Mouse (Mus musculus) MEL (cell line): Measurements from ENCODE around the gene Rnf5.

Source experiments
- CTCF ChIP-seq, 3 experiments: IDR thresholded peaks in 2 of 3; conservative IDR thresholded peaks in 1 of 3; 2 replicates each; pipeline ENCODE4 v1.5.1; 2011 to 2012; ENCODE audit warnings: low read length in 3 of 3, low read depth in 2 of 3, mild to moderate bottlenecking in 2 of 3, improper control_type of control experiment in 1 of 3, inconsistent platforms in 1 of 3, mixed read lengths in 1 of 3, moderate library complexity in 1 of 3; ENCODE audit not compliant: control insufficient read depth in 1 of 3, insufficient read depth in 1 of 3, poor library complexity in 1 of 3, severe bottlenecking in 1 of 3
- GATA1 ChIP-seq: IDR thresholded peaks from 2 replicates; pipeline ENCODE4 v1.6.1; 2011; ENCODE audit warnings: low read depth, low read length, improper control_type of control experiment
- HCFC1 ChIP-seq: IDR thresholded peaks from 2 replicates; pipeline ENCODE4 v1.6.1; 2012; ENCODE audit warnings: low read depth, mild to moderate bottlenecking, inconsistent platforms, low read length, improper control_type of control experiment, moderate library complexity
- MAFK ChIP-seq: IDR thresholded peaks from 2 replicates; pipeline ENCODE4 v1.6.1; 2011; ENCODE audit warnings: low read depth, mild to moderate bottlenecking, low read length, improper control_type of control experiment, borderline replicate concordance
- MYC ChIP-seq: IDR thresholded peaks from 2 replicates; pipeline ENCODE4 v1.6.1; 2011; ENCODE audit warnings: low read depth, mild to moderate bottlenecking, low read length, improper control_type of control experiment, moderate library complexity
- NELFE ChIP-seq: IDR thresholded peaks from 2 replicates; pipeline ENCODE4 v1.6.1; 2011; ENCODE audit warnings: low read depth, low read length, improper control_type of control experiment
- POLR2A ChIP-seq, 2 experiments: IDR thresholded peaks; 2 replicates each; pipeline ENCODE4 v1.6.1; 2011 to 2012; ENCODE audit warnings: low read length in 2 of 2, mild to moderate bottlenecking in 2 of 2, control low read depth in 1 of 2, improper control_type of control experiment in 1 of 2, low read depth in 1 of 2, moderate library complexity in 1 of 2; ENCODE audit not compliant: control insufficient read depth in 1 of 2, insufficient read depth in 1 of 2, poor library complexity in 1 of 2
- POLR2AphosphoS5 ChIP-seq: IDR thresholded peaks from 2 replicates; pipeline ENCODE4 v1.6.1; 2012; ENCODE audit warnings: low read depth, borderline replicate concordance, mild to moderate bottlenecking, inconsistent platforms, low read length, moderate library complexity, mixed read lengths
- RAD21 ChIP-seq: IDR thresholded peaks from 2 replicates; pipeline ENCODE4 v1.6.1; 2011; ENCODE audit warnings: mild to moderate bottlenecking, low read depth, low read length, improper control_type of control experiment
- SMC3 ChIP-seq: IDR thresholded peaks from 2 replicates; pipeline ENCODE4 v1.6.1; 2011; ENCODE audit warnings: low read depth, low read length, improper control_type of control experiment
- TAL1 ChIP-seq: IDR thresholded peaks from 2 replicates; pipeline ENCODE4 v1.6.1; 2012; ENCODE audit warnings: mild to moderate bottlenecking, inconsistent platforms, low read length, moderate library complexity, mixed read lengths
- ZC3H11A ChIP-seq: IDR thresholded peaks from 2 replicates; pipeline ENCODE4 v1.6.1; 2012; ENCODE audit warnings: low read depth, mild to moderate bottlenecking, inconsistent platforms, low read length, improper control_type of control experiment
- ZNF384 ChIP-seq: IDR thresholded peaks from 2 replicates; pipeline ENCODE4 v1.6.1; 2012; ENCODE audit warnings: low read depth, mild to moderate bottlenecking, inconsistent platforms, low read length, improper control_type of control experiment

DNA sequence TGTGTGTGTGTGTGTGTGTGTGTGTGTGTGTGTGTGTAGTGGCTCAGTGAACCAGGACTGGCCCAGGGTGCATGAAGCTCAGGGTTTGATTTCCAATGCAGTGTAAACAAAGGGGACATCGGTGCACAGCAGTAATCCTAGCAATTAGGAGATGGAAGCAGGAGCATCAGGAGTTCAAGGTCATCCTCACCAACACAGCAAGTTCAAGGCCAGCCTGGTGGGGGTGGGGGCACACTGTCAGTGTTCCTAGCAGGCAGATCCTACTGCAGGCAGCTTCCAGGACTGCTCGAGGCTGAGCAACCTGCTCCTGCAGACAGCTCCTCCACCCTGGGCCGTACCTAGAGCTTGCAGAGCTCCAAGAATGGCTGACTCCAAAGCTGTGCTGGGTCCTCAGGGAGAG lies 40.9 kb downstream of the Rnf5 start:
- TF ChIP-seq GATA1 (no peak), POLR2A (IDR thresholded peaks at IDR 0.05; ENCODE audit: control insufficient read depth in 1 of 2, insufficient read depth in 1 of 2, low read depth in 1 of 2, low read length in 2 of 2, poor library complexity in 1 of 2) (no peak), ZC3H11A (no peak), ZNF384 (no peak), SMC3 (no peak), NELFE (no peak), CTCF (IDR thresholded peaks at IDR 0.05 in 2 of 3, conservative IDR thresholded peaks at IDR 0.05 in 1 of 3; ENCODE audit: control insufficient read depth in 1 of 3, insufficient read depth in 1 of 3, low read depth in 2 of 3, low read length in 3 of 3, poor library complexity in 1 of 3, severe bottlenecking in 1 of 3) (no peak), TAL1 (no peak), POLR2AphosphoS5 (no peak), MAFK (no peak), RAD21 (no peak), MYC (no peak), HCFC1 (no peak)
